Mouse (Mus musculus): ENCODE data around the gene Jph2.
"Not testable (repeated sequence)": the region's sequence is repeated elsewhere in the genome, so short reads cannot be mapped to it uniquely, and the experiment has no call there.

Jph2 gene

DNA sequence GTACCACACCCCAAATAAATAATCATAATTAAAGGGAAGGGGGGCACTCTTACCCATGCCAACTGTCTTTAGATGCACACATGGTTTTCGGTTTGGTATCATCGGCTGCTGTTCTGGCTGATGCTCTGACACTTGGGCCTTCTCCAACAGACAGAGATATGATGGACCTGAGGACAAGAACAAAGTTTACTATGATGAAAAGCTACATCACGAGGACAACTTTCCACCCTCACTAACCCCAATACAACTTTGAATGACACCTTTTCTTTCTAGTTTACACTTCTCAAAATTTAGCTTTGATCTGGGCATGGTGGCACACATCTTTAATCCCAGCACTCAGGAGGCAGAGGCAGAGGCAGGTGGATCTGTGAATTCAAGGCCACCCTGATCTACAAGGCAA is 13.6 kb upstream of the Jph2 start:
- not testable (repeated sequence) for DNase-seq

DNA sequence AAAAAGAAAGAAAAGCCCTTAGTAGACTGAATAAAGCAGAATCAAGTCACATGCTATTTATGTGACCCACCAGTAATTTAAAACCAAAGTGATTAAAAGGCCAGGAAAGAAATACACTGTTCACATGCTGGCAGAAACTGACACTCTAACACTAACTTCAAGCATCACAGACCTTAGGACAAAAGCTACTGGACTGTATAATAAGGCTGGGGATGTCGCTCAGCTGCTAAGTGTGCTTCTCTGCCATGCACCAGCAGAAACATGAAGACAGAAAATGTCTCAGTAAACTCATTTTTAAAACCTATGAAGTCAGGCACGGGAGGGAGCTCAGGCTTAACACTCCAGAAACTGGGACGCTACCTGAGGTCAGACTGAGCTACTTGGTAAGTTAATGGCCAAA is 12.4 kb upstream of the Jph2 start:
- DNase-seq: no peak

DNA sequence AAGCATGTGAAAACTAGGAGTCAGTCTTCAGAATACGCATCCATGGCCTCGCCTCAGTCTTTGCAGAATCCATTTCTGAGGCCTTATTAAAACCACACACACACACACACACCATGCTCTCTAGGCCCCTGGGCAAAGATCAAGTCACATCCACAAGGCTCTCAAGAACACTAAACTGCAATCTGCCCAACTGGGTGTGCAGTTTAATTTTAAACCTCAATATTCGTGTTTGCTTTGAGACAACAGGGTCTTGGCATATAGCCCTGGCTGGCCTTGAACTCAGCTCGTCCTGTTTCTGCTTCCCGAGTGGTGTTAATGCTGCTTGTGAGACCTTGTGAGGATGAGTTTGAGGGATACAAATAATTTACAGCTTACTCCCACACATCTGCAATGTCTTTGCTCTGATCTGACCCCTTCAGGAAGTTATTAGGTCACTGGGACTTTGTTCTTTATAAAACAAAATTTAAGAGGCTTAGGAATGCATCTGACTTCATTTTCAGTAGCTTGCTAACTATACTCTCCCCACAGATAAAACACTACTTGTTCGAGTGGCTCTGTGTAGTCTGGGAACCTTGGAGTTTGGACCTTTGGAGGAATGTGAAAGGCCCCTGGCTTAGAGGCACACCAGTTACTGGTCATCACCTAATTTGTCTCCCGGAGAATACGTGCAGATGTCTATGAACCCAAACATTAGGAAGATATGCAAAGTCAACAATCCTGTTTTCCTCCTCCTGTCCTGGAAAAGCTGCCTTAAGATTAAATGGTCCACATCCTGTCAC is 6.4 kb upstream of the Jph2 start:
- peak; percentile 34 for DNase-seq

DNA sequence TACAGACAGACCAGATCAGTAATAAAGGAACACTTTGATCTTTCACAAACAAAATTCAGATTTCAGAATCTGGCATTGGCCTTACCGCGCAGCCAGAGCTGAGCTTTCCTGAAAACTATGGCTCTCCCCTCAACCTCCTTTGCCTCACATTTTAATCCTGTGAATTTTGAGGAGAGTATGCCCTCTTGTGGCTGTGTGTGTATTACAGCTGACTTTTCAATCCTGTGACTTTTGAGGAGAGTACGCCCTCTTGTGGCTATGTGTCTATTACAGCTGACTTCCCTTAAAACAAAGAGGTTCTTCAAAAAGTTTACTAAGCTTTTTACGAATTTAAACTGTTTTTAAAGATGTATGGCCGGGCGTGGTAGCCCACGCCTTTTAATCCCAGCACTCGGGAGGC is 3.4 kb upstream of the Jph2 start:
- peak; percentile 86 for DNase-seq

DNA sequence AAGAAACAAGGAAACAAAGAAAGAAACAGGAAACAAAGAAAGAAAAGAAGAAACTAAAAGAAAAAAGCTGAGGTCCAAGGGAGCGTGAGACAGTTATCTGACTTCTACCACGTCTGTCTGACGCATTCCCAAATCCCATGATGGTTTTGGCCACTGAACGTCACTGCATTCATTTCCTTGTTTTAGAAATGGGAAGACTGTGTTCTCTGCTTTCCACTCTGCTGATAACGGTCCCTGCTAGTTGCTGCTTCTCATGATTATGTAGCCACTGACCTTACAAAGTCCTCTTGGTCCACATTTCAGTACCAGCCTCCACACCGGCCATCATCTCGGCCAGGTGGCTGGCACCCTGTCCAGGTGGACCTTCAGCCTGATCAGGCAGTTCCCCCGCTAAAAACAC is 1.4 kb upstream of the Jph2 start:
- no peak for DNase-seq

DNA sequence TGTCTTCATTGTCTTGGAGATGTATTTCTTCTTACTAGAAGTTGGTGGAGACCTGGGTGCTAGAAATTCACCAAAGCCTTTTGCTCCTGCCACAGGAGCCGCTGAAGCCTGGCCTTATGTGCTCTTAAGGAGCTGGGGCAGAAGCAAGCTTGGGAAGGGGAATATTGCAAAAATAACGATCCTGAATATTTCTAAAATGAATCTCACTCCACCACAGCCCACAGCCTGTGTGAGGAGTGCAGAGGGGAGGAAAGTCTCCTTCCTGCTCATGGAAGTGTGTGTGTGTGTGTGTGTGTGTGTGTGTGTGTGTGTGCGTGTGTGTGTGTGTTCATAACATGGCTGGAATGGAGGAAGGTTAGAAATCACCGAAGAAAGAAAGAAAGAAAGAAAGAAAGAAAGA is 977 bp upstream of the Jph2 start:
- no peak for DNase-seq

DNA sequence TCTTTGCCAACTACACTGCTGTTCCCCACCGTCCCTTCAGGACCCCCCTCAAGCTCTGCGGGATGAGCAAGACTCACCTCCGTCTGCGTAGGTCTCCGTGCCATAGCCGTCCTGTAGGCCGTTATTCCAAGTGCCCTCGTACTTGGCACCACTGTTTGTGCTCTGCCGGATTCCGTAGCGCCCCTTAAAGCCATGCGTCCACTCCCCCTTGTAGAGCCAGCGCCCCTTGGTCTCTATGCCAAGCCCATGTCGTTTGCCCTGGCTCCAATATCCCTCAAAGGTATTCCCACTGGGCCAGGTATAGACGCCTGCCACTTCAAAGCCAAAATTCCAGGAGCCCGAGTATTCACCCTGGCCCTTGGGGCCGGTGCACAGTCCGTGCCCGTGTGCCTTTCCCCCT is 722 bp downstream of the Jph2 start:
- DNase-seq: no peak

DNA sequence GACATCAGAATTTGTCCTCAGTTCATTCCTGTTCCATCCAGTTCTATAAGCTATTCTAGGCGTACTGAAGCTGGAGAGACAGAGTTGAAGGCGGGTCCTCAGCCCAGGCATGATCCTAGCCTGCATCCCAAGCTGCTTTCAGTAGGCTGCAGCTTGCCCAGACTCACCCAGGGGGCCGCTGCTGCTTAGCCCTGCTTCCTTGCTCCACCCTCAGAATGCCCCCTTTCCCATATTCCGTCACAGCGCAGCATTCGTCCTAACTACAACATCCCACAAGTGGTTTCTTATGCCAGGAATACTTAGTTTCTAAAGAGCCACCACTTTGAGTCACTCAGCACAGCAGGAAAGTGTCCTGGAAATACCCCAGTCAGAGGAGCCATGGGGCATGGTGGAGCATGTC is 2.8 kb downstream of the Jph2 start:
- DNase-seq: no peak

DNA sequence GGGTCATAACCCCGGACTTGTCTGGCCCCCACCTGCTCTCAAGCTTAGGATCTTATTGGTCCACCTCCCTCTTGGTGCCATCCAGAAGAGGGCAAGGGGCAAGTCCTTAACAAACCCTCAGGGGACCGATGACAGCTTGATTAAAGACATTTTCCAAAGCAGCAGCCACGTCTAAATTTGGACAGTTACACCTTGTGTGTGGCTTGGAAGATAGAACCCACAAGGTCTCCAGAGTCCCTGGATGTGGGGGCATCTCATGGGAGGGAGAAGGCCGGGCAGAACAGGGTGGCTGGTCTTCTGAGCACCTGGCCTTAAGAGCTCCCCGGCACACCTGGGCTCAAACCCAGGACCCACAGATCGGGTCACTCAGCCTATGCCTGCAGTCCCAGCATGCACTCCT is 3.8 kb downstream of the Jph2 start:
- DNase-seq: no peak

DNA sequence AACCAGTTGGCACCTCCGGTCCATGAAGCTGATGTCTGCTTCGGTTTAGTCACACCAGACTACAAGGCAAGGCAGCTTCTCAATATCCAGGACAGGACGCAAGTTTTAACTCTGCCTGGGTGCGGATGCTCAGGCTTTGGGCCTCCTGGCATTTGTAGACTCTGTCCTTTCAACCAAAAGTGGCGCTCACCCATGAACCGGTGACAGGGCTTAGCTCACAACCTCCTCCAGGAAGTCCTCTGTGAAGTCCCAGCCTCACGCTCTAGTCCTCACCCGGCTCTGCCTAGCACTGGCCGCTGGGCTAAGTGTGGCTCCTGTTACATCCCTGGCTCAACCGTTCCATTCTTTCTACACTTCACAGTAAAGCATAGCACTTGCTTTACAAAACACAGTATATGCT is 4.6 kb downstream of the Jph2 start:
- no peak for DNase-seq

DNA sequence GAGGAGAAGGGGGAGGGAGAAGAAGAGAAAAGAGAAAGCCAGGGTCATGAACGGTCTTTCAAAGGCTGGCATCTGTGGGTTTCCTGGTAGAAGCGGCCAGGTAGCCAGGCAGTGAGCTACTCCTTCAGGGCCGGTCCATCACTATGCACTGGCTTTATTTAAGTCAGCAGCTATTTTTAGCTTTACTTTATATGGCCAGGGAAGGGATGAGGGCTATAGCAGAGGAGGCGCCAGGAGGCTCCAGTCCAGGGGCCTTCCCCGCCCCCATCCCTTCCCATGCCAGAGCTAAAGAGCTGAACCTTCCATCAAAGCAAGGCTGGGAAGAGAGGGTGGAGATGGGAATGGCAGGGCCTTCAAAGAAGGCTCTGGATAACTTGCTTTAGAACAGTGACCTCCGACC is 5.4 kb downstream of the Jph2 start:
- DNase-seq: peak; percentile 41

DNA sequence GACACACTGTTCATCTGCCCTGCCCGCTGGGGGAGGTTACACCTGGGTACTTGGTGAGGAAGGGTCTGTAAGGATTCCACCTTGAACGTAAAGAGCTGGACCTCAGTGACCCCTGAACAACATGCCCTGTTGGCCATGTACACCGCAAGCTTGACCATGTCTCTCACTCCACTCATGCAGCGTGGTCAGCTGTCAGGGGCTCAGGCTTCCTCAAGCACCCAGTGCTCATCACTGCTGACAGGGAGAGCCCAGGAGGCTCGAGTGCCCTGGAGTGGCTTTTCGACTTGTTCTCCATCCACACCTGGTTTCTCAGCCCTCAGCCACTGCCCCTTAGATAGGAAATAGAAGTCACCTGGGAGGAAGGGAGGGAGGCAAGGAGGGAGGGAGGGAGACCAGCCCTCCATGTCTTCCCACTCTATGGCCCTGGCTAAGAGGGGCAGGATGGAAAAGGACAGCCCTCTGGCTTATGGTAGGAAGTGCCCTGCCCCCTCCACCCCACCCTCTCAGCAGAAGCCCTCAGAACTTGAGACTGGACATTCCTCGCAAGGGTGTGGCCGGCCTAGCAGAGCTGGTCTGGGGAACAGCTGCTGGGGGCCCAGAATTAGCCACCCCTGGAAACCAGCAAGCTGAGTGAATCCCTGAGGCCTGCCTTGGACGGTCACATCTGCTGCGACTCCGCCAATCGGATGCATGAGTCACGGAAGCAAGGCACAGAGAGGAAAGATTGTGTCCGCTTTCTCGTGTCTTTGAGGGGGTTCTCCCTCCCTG is 11.2 kb downstream of the Jph2 start:
- peak; percentile 49 for DNase-seq

DNA sequence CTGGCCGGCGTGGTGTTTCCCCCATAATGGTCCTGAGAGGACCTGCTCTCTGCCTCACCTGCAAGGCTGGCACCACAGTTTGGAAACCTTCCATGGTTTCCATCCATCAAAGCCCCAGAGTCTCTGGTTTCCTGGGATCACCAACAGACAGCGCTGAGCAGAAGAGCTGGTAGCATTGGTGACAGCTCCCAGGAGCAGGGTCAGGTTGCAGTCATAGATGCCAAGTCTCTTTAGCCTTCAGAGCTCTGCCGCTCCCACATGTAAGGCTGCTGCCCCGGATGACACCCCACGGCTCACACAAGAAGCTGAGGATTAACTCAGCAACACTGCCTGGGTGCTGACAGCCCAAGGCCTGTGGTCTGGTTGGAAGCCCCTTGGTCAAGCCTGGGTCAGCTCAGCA is 12.7 kb downstream of the Jph2 start:
- DNase-seq: no peak

DNA sequence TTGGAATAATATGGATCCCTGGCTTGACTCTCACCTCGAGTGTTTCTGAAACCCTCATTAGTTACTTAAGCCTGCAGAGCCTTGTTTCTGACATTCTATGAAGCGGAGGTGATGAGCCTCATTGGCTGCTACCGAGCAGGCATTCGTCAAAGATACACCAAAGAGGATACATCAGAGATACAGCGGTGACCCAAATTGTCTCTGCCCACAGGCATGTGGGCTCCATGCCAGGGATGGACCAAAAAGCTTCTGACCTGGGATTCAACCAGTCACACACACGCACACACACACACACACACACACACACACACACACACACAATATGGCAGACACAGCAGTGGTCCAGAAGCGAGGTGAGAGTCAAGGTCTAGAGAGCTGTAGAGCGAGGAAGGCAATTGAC is 16.5 kb downstream of the Jph2 start:
- DNase-seq: no peak

DNA sequence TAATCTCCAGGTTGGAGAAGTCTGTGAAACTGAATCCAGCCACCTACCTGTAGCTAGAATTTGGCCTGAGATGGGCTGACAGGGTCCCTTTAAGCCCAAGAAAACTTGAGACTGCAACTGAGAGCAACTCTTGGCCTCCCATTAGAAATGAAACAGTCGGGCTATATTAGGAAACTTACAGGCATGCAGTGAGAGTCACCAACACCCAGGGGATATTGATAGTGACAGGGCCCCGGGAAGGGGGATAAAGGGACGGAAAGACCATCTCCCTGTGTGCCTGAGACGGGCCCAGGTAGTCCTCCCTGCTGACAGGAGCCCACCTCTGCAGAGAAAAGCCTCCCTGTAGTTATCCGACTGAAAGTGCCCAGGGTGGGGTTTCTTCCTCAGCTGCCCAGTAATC is 18.4 kb downstream of the Jph2 start:
- DNase-seq: no peak

DNA sequence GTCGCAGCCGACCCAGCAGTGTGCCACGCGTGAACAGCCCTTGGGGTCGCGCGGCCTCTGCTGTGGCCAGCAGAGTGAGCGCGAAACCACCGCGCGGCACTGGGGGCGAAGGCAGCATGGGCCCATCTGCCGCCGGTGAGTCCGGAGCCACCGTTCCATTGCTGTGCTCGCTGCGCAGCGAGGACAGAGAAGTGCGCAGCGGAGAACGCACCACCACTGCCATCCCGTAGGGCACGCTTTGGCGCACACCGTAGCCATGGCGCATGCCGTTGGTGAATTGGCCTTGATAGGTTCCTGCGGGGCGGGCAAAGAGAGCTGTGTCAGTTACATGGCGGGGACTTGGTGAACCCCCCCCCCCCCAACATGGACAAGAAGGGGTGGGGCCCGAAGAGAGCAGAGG is 21.7 kb downstream of the Jph2 start:
- DNase-seq: no peak

DNA sequence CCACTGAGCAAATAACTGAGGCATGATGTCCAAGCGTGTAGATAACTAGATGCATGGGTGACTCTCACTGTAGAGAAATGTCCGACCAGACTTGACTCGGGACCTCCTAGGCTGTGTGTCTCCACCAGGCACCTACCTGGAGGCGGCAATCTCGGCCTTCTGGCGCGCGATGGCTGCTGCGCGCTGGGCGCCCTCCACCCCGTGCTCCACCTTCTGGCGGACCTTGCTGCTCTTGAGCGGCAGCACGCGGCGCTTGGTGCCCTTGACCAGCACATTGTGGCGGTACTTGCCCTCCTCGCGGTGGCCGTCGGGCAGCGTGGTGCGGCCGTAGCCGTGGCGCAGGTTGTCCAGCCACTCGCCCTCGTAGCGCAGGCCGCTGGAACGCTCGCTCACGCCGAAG is 22.3 kb downstream of the Jph2 start:
- no peak for DNase-seq

DNA sequence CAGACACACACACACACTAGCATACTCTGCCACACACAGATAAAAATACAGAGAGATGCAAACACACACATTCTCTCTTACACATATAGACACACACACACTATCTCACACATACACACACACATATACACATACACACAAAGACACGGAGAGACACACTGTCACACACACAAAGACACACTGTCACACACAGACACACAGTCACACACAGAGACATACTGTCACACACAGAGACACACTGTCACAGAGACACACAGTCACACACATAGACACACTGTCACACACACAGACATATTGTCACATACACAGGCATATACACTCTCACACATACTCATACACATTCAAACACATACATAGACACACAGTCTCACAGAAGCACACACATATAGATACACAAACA is 25.2 kb downstream of the Jph2 start:
- DNase-seq: no peak

DNA sequence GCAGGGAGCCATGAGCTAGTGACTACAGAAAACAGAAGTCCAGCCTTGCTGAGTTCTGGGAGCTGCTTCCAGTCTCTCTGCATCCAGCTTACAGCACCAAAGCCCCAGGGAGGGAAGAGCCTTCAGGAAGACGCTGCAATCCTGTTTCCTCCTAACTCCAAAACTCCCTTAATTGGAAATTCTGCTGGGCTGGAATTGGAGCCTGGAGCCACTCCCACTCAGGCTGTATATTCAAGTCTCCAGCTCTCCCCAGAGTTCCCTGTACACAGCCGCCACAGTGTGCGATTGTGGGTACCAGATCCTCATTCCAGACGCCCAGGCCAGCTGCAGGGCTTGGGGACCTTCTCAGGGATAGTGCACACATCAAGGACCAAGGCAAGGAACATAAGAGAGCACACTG is 27.6 kb downstream of the Jph2 start:
- peak; percentile 58 for DNase-seq

DNA sequence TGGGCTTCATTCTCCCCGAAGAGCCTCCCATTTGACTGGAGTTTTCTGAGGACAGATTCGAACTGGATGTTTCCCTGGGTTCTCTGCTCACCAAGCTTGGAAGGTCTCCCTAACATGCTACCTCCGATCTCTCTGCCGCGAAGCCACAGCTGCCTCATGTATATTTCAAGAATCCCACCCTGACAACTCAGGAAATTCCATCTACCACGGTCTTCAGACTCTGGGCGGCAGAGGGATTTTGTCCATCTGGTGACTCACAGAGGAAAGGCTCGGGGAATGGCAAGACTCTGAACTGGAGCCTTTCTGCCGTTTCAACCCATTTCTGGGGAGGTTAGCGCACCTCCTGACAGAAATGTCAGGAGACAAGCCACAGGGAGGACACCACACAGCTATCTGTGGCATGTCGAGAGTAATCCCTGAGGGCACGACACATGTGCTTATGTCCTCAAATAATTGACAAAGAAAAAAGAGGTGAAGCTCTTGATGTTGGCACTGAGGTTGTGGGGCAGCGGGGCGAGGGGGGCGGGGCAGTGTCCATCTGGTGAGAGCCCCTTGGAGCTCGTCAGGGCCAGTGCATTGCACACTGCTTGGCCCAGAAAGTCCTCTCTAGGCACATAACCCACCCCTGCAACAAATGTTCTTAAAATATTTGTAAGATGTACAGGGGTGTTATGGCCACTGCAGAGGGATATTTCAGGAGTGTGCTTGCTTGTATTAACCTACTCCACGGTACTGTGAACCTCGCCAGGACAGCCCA is 32.8 kb downstream of the Jph2 start:
- DNase-seq: peak; percentile 53

DNA sequence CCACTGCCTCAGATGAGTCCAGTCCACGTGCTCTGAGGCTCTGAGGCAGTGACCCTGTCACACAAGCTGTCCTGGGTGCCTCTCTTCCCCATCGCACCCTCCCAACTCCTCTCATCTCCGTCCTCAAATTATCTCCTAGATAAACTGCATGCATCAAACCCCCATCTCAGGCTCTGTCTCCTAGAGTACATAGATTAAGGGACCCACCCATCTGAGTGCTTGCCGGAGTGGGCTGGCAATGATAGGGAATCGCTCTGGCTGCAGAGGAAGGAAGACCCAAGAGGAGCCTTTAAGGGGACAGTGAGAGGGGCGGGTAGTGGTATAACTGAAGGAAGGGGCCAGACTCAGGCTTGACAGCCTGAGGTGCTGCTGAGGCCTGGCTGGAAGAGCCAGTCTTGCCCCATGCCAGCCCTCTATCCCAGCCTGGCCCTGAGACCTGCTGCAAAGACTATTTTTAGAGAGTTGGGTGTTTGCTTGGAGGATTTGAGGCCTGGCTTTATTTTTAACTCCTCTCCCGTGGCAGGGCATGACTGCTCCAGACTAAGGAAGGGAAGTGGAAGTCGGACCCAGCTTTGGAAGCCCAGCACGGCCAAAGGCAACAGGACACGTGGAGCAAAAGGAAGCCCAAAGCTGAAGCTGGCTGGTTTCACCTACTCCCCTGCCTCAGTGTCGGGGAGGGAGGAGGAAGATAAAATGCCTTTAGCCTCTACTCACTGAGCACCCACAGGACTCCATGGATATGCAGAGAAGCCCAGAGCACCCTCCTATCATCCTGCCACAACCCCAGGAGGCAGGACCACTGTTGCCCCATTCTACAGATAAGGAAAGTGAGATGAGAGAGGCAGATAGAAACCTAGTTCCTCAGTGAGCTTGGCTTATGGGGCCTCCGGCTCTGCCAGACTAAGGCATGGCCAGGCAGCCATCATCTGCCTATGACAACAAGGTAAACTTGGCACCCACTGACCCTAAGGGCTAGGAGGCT is 34.6 kb downstream of the Jph2 start:
- no peak for DNase-seq

DNA sequence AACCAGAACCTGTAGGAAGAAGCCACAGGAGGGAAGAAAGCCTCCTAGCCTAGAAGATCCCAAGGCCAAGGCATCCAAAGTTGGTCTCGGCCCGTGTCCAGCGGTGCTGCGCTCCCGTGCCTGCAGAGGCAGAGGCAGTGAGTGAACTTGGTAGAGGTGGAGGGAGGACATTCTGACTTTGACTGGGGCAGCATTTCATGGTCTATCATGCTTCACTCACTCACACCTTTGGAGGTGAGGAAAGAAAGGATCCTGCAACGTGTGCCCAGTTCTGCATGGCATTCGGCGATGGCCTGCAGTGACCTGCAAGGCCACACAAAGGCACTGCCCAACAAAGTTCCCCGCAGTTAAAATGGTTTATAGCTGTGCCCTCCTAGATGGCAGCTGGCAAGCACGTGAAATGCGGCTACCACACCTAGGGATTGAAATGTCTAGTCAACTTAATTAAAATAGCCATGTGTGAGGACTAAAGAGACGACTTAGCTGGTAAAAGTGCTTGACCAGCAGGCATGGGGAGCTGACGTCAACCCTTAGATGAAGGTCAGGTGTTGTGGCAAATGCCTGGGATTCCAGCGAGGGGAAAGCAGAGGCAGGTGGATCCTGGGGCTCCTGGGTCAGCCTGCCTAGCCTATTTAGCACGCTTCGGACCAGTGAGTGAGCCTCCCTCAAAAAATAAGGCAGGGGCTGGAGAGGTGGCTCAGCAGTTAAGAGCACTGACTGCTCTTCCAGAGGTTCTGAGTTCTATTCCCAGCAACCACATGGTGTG is 36.8 kb downstream of the Jph2 start:
- no peak for DNase-seq
